Comparison of ENCODE assay signal across 7 mouse cellular contexts in genomic region chr8:102780899-102781298, GRCm38 (mm10). TPM values are rescaled to one million over a fixed set of nuclear protein-coding genes. Genes with fewer than 3 reads are reported as not detected.
DNase-seq lines count a peak whose midpoint lies in the region.

No protein-coding gene starts in this region.

- peak; percentile 33 for DNase-seq in adrenal gland, adult 8-10 months
- peak; percentile 80 to 89 for DNase-seq in cerebellum, postnatal 4 days (ENCODE audit: low spot score in 2 of 2)
- DNase-seq in gastrocnemius, postnatal 10 days = peak; percentile 73
- peak; percentile 9 for DNase-seq in induced T-regulatory cell, adult 2 months (ENCODE audit: low read depth)
- peak; percentile 84 to 91 for DNase-seq in left cerebral cortex, postnatal 14 days (ENCODE audit: low spot score in 2 of 2)
- DNase-seq in mesoderm, embryonic 11.5 days (ENCODE audit: low read depth, low spot score) = peak; percentile 91
- DNase-seq in right cerebral cortex, postnatal 4 days = peak; percentile 85

- intact Hi-C loops in left cerebral cortex, postnatal 14 days (cut with DNase I) = loop anchor here (10.0 kb wide), 6 partner anchors 286 to 1836 kb away; no protein-coding TSS in a partner anchor

RNA-seq across cellular contexts. Expression of gene Cdh11, which starts 4.5 kb away (rescaled TPM):
- total RNA-seq in adrenal gland, adult 8-10 months (2022) = 10 to 100 TPM; 14.6 to 16.8 (median 15.8) TPM
- 10 to 100 TPM; 15.7 to 29.0 TPM for total RNA-seq in gastrocnemius, postnatal 10 days (2021)
- total RNA-seq in left cerebral cortex, postnatal 14 days (2021) = 10 to 100 TPM; 68.8 to 74.1 TPM

Comparison
In these comparisons a context has a peak if more than half of its experiments do, and no peak if none do; other contexts are left out.
1. Peak in every context shown above with its lines: DNase-seq.
2. DNase-seq: peak in every context shown above with its lines; median percentile 91 in mesoderm, embryonic 11.5 days; 88 in left cerebral cortex, postnatal 14 days; 85 in right cerebral cortex, postnatal 4 days; 84 in cerebellum, postnatal 4 days; 73 in gastrocnemius, postnatal 10 days; 33 in adrenal gland, adult 8-10 months; 9 in induced T-regulatory cell, adult 2 months.